Comparison of ENCODE assay signal across 10 mouse cellular contexts in genomic region chr10:18409068-18409467, GRCm38 (mm10).
DNase-seq lines count a peak whose midpoint lies in the region; ATAC-seq and TF ChIP-seq lines count a peak whose summit lies in the region.
"Had no signal": no experiment of that assay in that cellular context is flagged by ENCODE, and none has a peak within 500 bp of the region (broad histone marks: within the 10 kb centered on the region; RNA-seq: fewer than 3 reads in every experiment).

No protein-coding gene starts in this region.

- no peaks in the 10 kb centered on the region for H3K9me3 ChIP-seq in lung, embryonic 14.5 days (ENCODE audit: low read depth, low read length)
- H3K9me3 ChIP-seq in intestine, embryonic 16.5 days (ENCODE audit: control insufficient read depth, low read length) = no peaks in the 10 kb centered on the region
- no peaks in the 10 kb centered on the region for H3K9me3 ChIP-seq in neural tube, embryonic 15.5 days (replicated peaks)
- H3K9me3 ChIP-seq: liver, embryonic 13.5 days had no signal

- H3K9ac ChIP-seq in lung, embryonic 14.5 days = 0 out of 2 replicates have a peak overlapping the region, but pooled peaks have one; percentile 65
- H3K9ac ChIP-seq in intestine, embryonic 16.5 days (ENCODE audit: low read depth, low read length) = 0 out of 2 replicates have a peak overlapping the region, but pooled peaks have one; percentile 3
- peak overlapping the region; percentile 61 for H3K9ac ChIP-seq in neural tube, embryonic 15.5 days (replicated peaks)
- H3K9ac ChIP-seq: liver, embryonic 13.5 days had no signal

- no peaks in the 10 kb centered on the region for H3K36me3 ChIP-seq in lung, embryonic 14.5 days (ENCODE audit: insufficient read depth)
- H3K36me3 ChIP-seq in intestine, embryonic 16.5 days (ENCODE audit: control insufficient read depth, insufficient read depth, low read length) = no peaks in the 10 kb centered on the region
- H3K36me3 ChIP-seq in neural tube, embryonic 15.5 days = no peaks in the 10 kb centered on the region
- H3K36me3 ChIP-seq: liver, embryonic 13.5 days had no signal

- no peak overlapping the region for H3K27ac ChIP-seq in lung, embryonic 14.5 days (ENCODE audit: low read depth)
- no peak overlapping the region for H3K27ac ChIP-seq in intestine, embryonic 16.5 days (ENCODE audit: low read length)
- peak overlapping the region; percentile 74 for H3K27ac ChIP-seq in neural tube, embryonic 15.5 days (replicated peaks)
- H3K27ac ChIP-seq: liver, embryonic 13.5 days had no signal

- no peaks in the 10 kb centered on the region for H3K27me3 ChIP-seq in lung, embryonic 14.5 days (ENCODE audit: insufficient read depth, low read length)
- no peaks in the 10 kb centered on the region for H3K27me3 ChIP-seq in intestine, embryonic 16.5 days (replicated peaks; ENCODE audit: control insufficient read depth, insufficient read depth, low read length)
- no peaks in the 10 kb centered on the region for H3K27me3 ChIP-seq in neural tube, embryonic 15.5 days (replicated peaks)
- H3K27me3 ChIP-seq: liver, embryonic 13.5 days had no signal

- TF ChIP-seq CTCF in lung, embryonic 14.5 days (IDR thresholded peaks at IDR 0.05; ENCODE audit: low read depth) = no peak

- peaks cover 13% of the 10 kb centered on the region for H3K4me1 ChIP-seq in lung, embryonic 14.5 days (ENCODE audit: insufficient read depth)
- H3K4me1 ChIP-seq in intestine, embryonic 16.5 days (ENCODE audit: control insufficient read depth, insufficient read depth, low read length) = peaks cover 15% of the 10 kb centered on the region
- peaks cover 53% of the 10 kb centered on the region for H3K4me1 ChIP-seq in neural tube, embryonic 15.5 days

- WGBS in lung, embryonic 14.5 days = 32% methylated on average over 2 of the region's 2 CpGs
- WGBS in intestine, embryonic 16.5 days = 35% methylated on average over 2 of the region's 2 CpGs
- 7% methylated on average over 2 of the region's 2 CpGs for WGBS in neural tube, embryonic 15.5 days

- H3K4me2 ChIP-seq in lung, embryonic 14.5 days = peak overlapping the region; percentile 86
- peak overlapping the region; percentile 75 for H3K4me2 ChIP-seq in intestine, embryonic 16.5 days (ENCODE audit: low read depth, low read length)
- H3K4me2 ChIP-seq in neural tube, embryonic 15.5 days = peak overlapping the region; percentile 84

- no peak for ATAC-seq in lung, embryonic 14.5 days (ENCODE audit: insufficient read depth)
- ATAC-seq in intestine, embryonic 16.5 days = no peak
- ATAC-seq in neural tube, embryonic 15.5 days (ENCODE audit: low FRiP score) = no peak

- H3K4me3 ChIP-seq in lung, embryonic 14.5 days (ENCODE audit: low read depth, low read length) = peak overlapping the region; percentile 48
- peak overlapping the region; percentile 52; the same call in 1 of the 2 replicates for H3K4me3 ChIP-seq in intestine, embryonic 16.5 days (ENCODE audit: low read length)
- peak overlapping the region; percentile 58 for H3K4me3 ChIP-seq in neural tube, embryonic 15.5 days (replicated peaks)
- H3K4me3 ChIP-seq: liver, embryonic 13.5 days had no signal

- DNase-seq in cerebellum, adult 9-11 months = peak; percentile 32
- no peak for DNase-seq in cerebellum, postnatal 25 days
- no peak for DNase-seq in lung, embryonic 14.5 days
- no peak for DNase-seq in lung, postnatal 14 days
- no peak for DNase-seq in right cerebral cortex, postnatal 4 days
- no peak for DNase-seq in yolk sac, embryonic 10.5 days (ENCODE audit: low spot score)
- DNase-seq: liver, embryonic 13.5 days; thymus, postnatal 25 days had no signal

Comparison
In these comparisons a context has a peak if more than half of its experiments do, and no peak if none do; other contexts are left out.
1. H3K9ac ChIP-seq: peak in every context shown above with its lines; median percentile 65 in lung, embryonic 14.5 days; 61 in neural tube, embryonic 15.5 days; 3 in intestine, embryonic 16.5 days.